Mouse (Mus musculus) stomach, embryonic 15.5 days (tissue): ENCODE results near the gene Slc36a3. TPM values are rescaled to one million over a fixed set of nuclear protein-coding genes. Genes with fewer than 3 reads are reported as not detected.
"Not testable (repeated sequence)": the region's sequence is repeated elsewhere in the genome, so short reads cannot be mapped to it uniquely, and the experiment has no call there.

Experiments used
- ATAC-seq: fragments of 200-750 bp; cut with Nextera tagmentation; 2 replicates; pipeline ENCODE4 v1.8.0; 2017; ENCODE audit warnings: low read depth, moderate number of reproducible peaks, moderate TSS enrichment; ENCODE audit not compliant: insufficient read depth, low FRiP score
- H3K27ac ChIP-seq: fragments of 300-500 bp; sonication (generic); 2 replicates; pipeline ENCODE4 v1.5.1; 2015; ENCODE audit warnings: mild to moderate bottlenecking, inconsistent platforms
- H3K27me3 ChIP-seq: fragments of 300-500 bp; sonication (generic); replicated peaks from 2 replicates; pipeline ENCODE4 v1.6.1; 2015; ENCODE audit warnings: inconsistent platforms
- H3K36me3 ChIP-seq: fragments of 300-500 bp; sonication (generic); 2 replicates; pipeline ENCODE4 v1.6.1; 2015; ENCODE audit warnings: inconsistent platforms
- H3K4me1 ChIP-seq: fragments of 300-500 bp; sonication (generic); 2 replicates; pipeline ENCODE4 v1.6.1; 2015; ENCODE audit warnings: inconsistent platforms
- H3K4me2 ChIP-seq: fragments of 300-500 bp; sonication (generic); 2 replicates; pipeline ENCODE4 v1.6.1; 2015; ENCODE audit warnings: mild to moderate bottlenecking, inconsistent platforms
- H3K4me3 ChIP-seq: fragments of 300-500 bp; sonication (generic); replicated peaks from 2 replicates; pipeline ENCODE4 v1.5.1; 2015; ENCODE audit warnings: inconsistent platforms
- H3K9ac ChIP-seq: fragments of 300-500 bp; sonication (generic); 2 replicates; pipeline ENCODE4 v1.6.1; 2015; ENCODE audit warnings: inconsistent platforms
- H3K9me3 ChIP-seq: fragments of 300-500 bp; sonication (generic); 2 replicates; pipeline ENCODE4 v1.6.1; 2016; ENCODE audit warnings: inconsistent platforms
- WGBS: fragments of 180-500 bp; shearing (Covaris S2); methylation state at CpG from one replicate; pipeline ENCODE4 v1.1.7; 2015; 5-methylcytosine and 5-hydroxymethylcytosine counted together
- polyA plus RNA-seq: library from polyadenylated mRNA; unstranded; fragments of >200 nt; fragmentation: Nextera tagmentation; extraction: Ambion mirVana; gene quantifications from 2 replicates; pipeline ENCODE4 v1.2.1, GENCODE M21; 2015

Slc36a3 gene
- polyA plus RNA-seq, 1 experiment from 2014 or later, result 0.08 TPM

- Histone ChIP-seq H3K9me3 (no peaks in the 10 kb centered on the region), H3K36me3 (no peaks in the 10 kb centered on the region), H3K27me3 (no peaks in the 10 kb centered on the region), H3K4me2 (no peak overlapping the region), H3K4me1 (peaks cover 5% of the 10 kb centered on the region), H3K27ac (no peak overlapping the region), H3K9ac (no peak overlapping the region), H3K4me3 (no peak overlapping the region)
- ATAC-seq, result no peak
- 64% methylated on average over 4 of the region's 4 CpGs for WGBS
These were observed 51.6 kb downstream of the Slc36a3 start for GRCm38 (mm10) chr11:55099868-55100267.

GRCm38 (mm10) chr11:55099019-55099771 is 52.3 kb downstream of the Slc36a3 start:
- Histone ChIP-seq H3K9ac (no peak overlapping the region), H3K4me3 (no peak overlapping the region), H3K36me3 (no peaks in the 10 kb centered on the region), H3K4me2 (no peak overlapping the region), H3K4me1 (peaks cover 5% of the 10 kb centered on the region), H3K27ac (no peak overlapping the region), H3K27me3 (no peaks in the 10 kb centered on the region), H3K9me3 (no peaks in the 10 kb centered on the region)
- no peak for ATAC-seq
- 90% methylated on average over 8 of the region's 8 CpGs for WGBS

GRCm38 (mm10) chr11:55098189-55098915 is 53.2 kb downstream of the Slc36a3 start:
- Histone ChIP-seq H3K27ac (peak overlapping the region; percentile 57; the same call in 1 of the 2 replicates), H3K9ac (peak overlapping the region; percentile 23; the same call in 1 of the 2 replicates), H3K9me3 (no peaks in the 10 kb centered on the region), H3K27me3 (no peaks in the 10 kb centered on the region), H3K4me3 (peak overlapping the region; percentile 60), H3K4me1 (peaks cover 5% of the 10 kb centered on the region), H3K36me3 (no peaks in the 10 kb centered on the region), H3K4me2 (peak overlapping the region; percentile 88)
- no peak for ATAC-seq
- 16% methylated on average over 24 of the region's 24 CpGs for WGBS

- Histone ChIP-seq H3K36me3 (no peaks in the 10 kb centered on the region), H3K4me3 (peak within 1 kb of the TSS; percentile 60), H3K9ac (peak within 1 kb of the TSS; percentile 23; the same call in 1 of the 2 replicates), H3K4me2 (peak within 1 kb of the TSS; percentile 88), H3K27me3 (no peaks in the 10 kb centered on the region), H3K9me3 (no peaks in the 10 kb centered on the region), H3K4me1 (peaks cover 5% of the 10 kb centered on the region), H3K27ac (peak within 1 kb of the TSS; percentile 76)
- WGBS, result 2% methylated on average over 45 of the region's 45 CpGs
- ATAC-seq, result peak; percentile 95
These were observed 53.9 kb downstream of the Slc36a3 start, which contains the start of gene Gm2a for GRCm38 (mm10) chr11:55097463-55098188. Gene Gm2a, plus strand, starts transcription at chr11:55098115.

- Histone ChIP-seq H3K4me3 (peak overlapping the region; percentile 60), H3K9me3 (no peaks in the 10 kb centered on the region), H3K4me1 (peaks cover 5% of the 10 kb centered on the region), H3K4me2 (peak overlapping the region; percentile 88), H3K36me3 (no peaks in the 10 kb centered on the region), H3K9ac (no peak overlapping the region), H3K27ac (peak overlapping the region; percentile 76), H3K27me3 (no peaks in the 10 kb centered on the region)
- WGBS, result 26% methylated on average over 11 of the region's 11 CpGs
- no peak for ATAC-seq
These were observed 54.6 kb downstream of the Slc36a3 start for GRCm38 (mm10) chr11:55096731-55097462.

- not testable (repeated sequence) for H3K4me2 ChIP-seq, H3K27ac ChIP-seq, H3K9ac ChIP-seq, H3K9me3 ChIP-seq, H3K4me1 ChIP-seq, H3K4me3 ChIP-seq, H3K27me3 ChIP-seq, H3K36me3 ChIP-seq, ATAC-seq
- WGBS, result 76% methylated on average over 4 of the region's 4 CpGs
These were observed 55.2 kb downstream of the Slc36a3 start for GRCm38 (mm10) chr11:55096296-55096695.

GRCm38 (mm10) chr11:55093096-55093495 is 58.4 kb downstream of the Slc36a3 start:
- Histone ChIP-seq H3K4me3 (no peak overlapping the region), H3K36me3 (no peaks in the 10 kb centered on the region), H3K27ac (no peak overlapping the region), H3K9ac (no peak overlapping the region), H3K4me2 (no peak overlapping the region), H3K27me3 (no peaks in the 10 kb centered on the region), H3K9me3 (no peaks in the 10 kb centered on the region), H3K4me1 (no peaks in the 10 kb centered on the region; the same call in none of the 2 replicates)
- 81% methylated on average over 7 of the region's 7 CpGs for WGBS
- ATAC-seq, result no peak

- WGBS, result 73% methylated on average over 2 of the region's 2 CpGs
- Histone ChIP-seq H3K4me3 (no peak overlapping the region), H3K36me3 (no peaks in the 10 kb centered on the region), H3K9me3 (no peaks in the 10 kb centered on the region), H3K4me2 (no peak overlapping the region), H3K27me3 (no peaks in the 10 kb centered on the region), H3K4me1 (no peaks in the 10 kb centered on the region), H3K27ac (no peak overlapping the region), H3K9ac (no peak overlapping the region)
- no peak for ATAC-seq
These were observed 61.6 kb downstream of the Slc36a3 start for GRCm38 (mm10) chr11:55089892-55090291.

- ATAC-seq, result no peak
- 7% methylated on average over 10 of the region's 10 CpGs for WGBS
These were observed 64.5 kb downstream of the Slc36a3 start for GRCm38 (mm10) chr11:55087006-55087405.

GRCm38 (mm10) chr11:55085396-55085795 is 66.1 kb downstream of the Slc36a3 start:
- no peak overlapping the region for H3K9ac ChIP-seq
- 38% methylated on average over 5 of the region's 5 CpGs for WGBS
- H3K36me3 ChIP-seq, result no peaks in the 10 kb centered on the region
- H3K27ac ChIP-seq, result no peak overlapping the region
- H3K27me3 ChIP-seq, result no peaks in the 10 kb centered on the region
- no peak for ATAC-seq
- no peaks in the 10 kb centered on the region for H3K4me1 ChIP-seq
- no peak overlapping the region for H3K4me2 ChIP-seq
- no peaks in the 10 kb centered on the region for H3K9me3 ChIP-seq
- H3K4me3 ChIP-seq, result no peak overlapping the region

More at GRCm38 (mm10) chr11:55087006-55087405, 64.5 kb downstream of the Slc36a3 start:
- Histone ChIP-seq H3K4me2 (no peak overlapping the region), H3K27me3 (no peaks in the 10 kb centered on the region), H3K36me3 (no peaks in the 10 kb centered on the region), H3K27ac (no peak overlapping the region), H3K9ac (no peak overlapping the region), H3K4me1 (no peaks in the 10 kb centered on the region), H3K9me3 (no peaks in the 10 kb centered on the region), H3K4me3 (no peak overlapping the region)

- no peaks in the 10 kb centered on the region for H3K27me3 ChIP-seq
- H3K4me3 ChIP-seq, result no peak overlapping the region
- no peaks in the 10 kb centered on the region for H3K36me3 ChIP-seq
- H3K4me2 ChIP-seq, result no peak overlapping the region
- no peak overlapping the region for H3K9ac ChIP-seq
- H3K4me1 ChIP-seq, result no peaks in the 10 kb centered on the region
- WGBS, result 70% methylated on average over 4 of the region's 4 CpGs
- H3K27ac ChIP-seq, result no peak overlapping the region
- no peak for ATAC-seq
- H3K9me3 ChIP-seq, result no peaks in the 10 kb centered on the region
These were observed 66.9 kb downstream of the Slc36a3 start for GRCm38 (mm10) chr11:55084629-55085028.
